Mouse (Mus musculus) cerebellum, postnatal 4 days (tissue): Measurements from ENCODE around the gene Cmtm2b.
A peak's percentile ranks its signal among the peaks of the same experiment; 100 is the strongest.
"Not testable (repeated sequence)": the region's sequence is repeated elsewhere in the genome, so short reads cannot be mapped to it uniquely, and the experiment has no call there.

Experiments
- DNase-seq, 2 experiments: peaks; one replicate each; pipeline ENCODE4 v3.0.0; 2022; ENCODE audit warnings: low spot score in 2 of 2, mixed read lengths in 1 of 2

Gene Cmtm2b

DNA sequence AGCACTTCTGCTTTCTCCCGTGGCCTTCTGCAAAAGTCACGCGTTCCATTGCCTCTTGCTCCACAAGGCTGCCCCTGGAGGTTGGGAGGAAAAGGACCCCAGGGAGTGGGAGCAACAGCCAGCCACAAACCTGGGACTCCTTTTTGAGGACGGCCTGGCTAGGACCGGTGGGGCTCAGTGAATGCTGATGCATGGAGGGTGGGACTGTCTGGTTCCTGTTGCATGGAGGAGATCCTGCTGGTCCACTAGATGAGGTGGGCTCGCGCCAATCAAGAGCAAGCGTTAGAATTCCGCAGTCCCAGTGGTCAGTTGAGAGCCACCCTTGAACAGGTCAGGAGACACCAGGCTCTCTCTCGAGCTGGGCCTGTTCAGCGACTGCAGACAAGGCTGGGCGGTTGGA lies at the start of gene Cmtm2b:
Gene Cmtm2b (plus strand): TSS at position 301 of the 400 bp plus-strand sequence.
- DNase-seq, result not testable (repeated sequence)

DNA sequence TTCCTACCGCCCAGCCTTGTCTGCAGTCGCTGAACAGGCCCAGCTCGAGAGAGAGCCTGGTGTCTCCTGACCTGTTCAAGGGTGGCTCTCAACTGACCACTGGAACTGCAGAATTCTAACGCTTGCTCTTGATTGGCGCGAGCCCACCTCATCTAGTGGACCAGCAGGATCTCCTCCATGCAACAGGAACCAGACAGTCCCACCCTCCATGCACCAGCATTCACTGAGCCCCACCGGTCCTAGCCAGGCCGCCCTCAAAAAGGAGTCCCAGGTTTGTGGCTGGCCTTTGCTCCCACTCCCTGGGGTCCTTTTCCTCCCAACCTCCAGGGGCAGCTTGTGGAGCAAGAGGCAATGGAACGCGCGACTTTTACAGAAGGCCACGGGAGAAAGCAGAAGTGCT lies 28.9 kb upstream of the Cmtm2b start, which contains the start of gene Cmtm2a:
Gene Cmtm2a (minus strand): TSS at position 101 of the 400 bp plus-strand sequence.
- not testable (repeated sequence) for DNase-seq

DNA sequence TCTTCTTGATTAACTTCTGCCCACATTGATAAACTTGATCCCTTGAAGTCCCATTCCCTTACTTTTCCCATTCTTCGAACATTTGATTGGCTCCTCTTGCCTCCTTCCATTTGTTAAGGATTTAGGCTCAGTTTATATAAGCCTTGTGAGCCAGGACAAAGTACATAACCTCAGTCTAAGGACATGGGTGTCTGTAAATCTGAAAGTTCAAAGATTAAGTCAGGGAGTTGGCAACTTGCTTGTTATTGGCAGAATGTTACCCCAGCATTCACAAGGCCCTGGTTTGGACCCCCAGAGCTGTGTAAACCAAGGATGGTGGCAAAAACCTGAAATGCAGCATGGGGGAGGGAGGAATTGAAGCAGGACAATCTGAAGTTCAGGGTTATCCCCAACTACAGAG lies 27.6 kb upstream of the Cmtm2b start:
- no peak for DNase-seq

DNA sequence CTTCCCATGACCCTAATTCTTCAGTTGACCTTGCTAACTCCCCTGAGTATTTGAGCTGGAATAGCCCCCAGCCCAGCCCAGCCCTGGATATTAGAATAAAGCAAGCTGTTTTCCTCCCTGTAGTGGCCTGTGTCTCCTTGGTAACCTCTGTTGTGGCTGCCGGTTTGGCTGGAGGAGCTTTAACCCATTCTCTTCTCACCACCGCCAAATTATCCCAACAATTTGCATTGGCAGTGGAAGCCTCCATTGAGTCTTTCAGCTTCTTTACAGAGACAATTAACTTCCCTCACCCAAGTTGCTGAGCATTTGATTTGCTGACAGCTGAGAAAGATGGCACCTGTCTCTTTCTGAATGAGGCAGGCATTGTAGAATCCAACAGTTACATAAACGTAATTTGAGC lies 20.5 kb upstream of the Cmtm2b start:
- peak in 1 of 2 experiments; percentile 21 for DNase-seq

DNA sequence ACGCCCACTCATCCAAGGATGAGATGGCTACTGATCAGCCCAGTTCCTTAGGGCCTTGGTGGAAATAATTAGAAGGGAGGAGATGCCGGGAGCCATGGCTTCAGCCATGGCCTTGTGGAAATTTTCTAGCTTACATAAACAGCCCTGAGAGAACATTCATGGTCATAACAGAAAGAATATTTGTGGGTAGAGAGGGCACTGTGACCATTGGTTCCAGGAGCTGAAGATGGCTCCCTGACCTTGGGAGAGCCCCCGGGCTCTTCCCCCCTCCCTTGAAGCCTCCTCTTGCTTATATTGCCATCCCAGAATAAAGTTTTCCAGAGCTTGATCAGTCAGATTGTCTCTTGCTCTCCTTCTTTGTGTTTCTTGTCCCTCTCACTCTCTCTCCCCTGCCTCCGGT lies 19.5 kb upstream of the Cmtm2b start:
- not testable (repeated sequence) for DNase-seq

DNA sequence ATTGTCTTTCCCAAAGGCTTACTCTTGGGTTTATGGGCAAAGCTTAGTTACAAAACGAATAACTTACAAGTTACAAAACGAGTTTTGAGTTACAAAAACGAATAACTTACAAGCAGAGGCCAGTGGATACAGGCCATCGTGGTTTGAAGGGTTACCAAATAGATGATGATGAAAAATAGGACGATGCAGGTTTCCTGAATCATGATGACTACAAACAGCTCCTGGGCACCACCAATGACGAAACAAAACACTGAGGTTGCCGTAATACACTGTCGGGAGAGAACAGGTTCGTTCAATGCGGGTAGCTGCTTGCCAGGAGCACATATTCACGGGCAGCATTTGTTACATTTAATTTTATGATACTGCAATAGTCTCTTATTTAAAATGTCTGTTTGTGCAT lies 17.1 kb upstream of the Cmtm2b start:
- DNase-seq, result no peak

DNA sequence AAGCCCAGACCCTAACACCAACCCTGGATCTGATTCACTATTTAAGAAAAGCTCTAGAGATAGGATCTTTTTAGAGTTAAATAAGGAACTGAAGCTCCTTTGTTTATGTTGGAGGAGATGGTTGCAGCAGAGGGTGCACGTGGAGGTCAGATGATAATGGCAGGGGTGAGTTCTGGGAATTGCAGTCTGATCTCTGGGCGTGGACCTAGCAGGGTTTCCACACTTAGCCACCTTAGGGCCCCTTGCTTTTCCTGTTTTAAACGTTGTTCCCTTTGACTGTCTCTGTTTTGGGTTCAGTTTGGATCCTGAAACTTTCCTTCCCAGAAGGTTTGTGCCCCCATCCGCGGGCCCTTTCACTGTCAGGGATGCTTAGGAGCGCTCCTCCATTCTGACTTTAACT lies 13.7 kb upstream of the Cmtm2b start:
- not testable (repeated sequence) for DNase-seq

DNA sequence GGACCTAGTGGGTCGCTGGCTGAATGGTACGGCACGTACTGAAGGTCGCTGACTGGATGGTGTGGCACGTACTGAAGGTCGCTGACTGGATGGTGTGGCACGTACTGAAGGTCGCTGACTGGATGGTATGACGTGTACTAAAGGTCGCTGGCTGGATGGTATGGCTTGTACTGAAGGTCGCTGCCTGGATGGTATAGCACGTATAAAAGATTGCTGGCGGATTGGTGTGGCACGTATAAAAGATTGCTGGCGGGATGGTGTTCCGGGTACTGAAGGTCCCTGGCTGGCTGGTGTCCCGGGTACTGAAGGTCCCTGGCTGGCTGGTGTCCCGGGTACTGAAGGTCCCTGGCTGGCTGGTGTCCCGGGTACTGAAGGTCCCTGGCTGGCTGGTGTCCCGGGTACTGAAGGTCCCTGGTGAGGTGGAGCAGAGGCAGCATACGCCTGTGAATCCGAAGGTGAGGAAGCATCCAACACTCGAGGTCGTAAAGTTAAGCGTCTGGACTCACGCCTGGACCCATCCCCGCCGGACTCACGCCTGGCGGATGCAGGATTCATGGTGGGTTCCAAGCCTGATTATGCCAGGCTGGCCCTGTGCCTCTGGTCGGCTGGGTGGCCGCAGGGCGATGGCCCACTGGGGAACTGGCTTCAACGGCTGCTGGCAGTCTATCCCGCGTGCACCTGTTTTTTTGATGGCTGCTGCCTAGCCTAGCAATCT lies 12.4 kb upstream of the Cmtm2b start, which contains the start of the genes Gm45711 and Cmtm1:
Gene Gm45711 (minus strand): TSS at position 641 of the 715 bp plus-strand sequence.
Gene Cmtm1 (minus strand): TSS at position 705 of the 715 bp plus-strand sequence.
- peak in 1 of 2 experiments; percentile 68 for DNase-seq

DNA sequence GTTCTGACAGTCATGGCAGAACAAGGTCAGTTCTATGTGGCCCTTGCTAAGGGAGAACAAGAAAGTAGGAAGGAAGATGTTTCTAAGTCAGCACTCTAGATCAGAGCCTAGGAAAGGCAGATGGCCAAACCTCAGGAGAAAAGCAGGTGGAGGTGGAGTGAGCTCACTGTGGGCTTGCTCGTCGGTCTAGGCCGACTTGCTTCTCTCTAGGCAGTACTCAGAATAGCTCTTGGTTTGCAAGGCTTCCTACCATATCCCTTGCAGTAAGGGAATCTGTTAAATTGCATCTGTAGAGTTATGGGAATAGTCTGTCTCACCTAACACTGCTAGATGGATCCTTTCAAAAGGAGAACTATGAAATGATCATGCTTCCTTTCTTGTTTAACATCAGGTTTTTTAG lies 10.0 kb upstream of the Cmtm2b start:
- not testable (repeated sequence) for DNase-seq

DNA sequence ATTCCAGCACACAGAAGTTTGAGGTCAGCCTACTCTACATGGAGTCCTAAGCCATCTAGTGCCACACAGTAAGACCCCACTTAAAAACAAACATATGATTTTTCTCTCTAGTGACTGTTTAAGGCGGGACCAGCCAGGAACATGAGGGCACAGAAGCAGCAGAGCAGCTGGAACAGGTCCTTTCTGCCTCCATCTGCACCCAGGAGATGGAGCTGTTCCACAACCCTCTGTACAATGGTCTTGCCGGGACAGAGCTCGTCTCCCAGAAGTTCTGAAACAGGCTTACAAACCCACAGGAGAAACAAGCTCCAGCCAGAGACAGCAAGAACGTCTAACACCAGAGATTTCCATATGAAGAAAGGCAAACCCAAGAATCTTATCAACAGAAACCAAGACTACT lies 8.7 kb upstream of the Cmtm2b start:
- peak in 1 of 2 experiments; percentile 8 for DNase-seq

DNA sequence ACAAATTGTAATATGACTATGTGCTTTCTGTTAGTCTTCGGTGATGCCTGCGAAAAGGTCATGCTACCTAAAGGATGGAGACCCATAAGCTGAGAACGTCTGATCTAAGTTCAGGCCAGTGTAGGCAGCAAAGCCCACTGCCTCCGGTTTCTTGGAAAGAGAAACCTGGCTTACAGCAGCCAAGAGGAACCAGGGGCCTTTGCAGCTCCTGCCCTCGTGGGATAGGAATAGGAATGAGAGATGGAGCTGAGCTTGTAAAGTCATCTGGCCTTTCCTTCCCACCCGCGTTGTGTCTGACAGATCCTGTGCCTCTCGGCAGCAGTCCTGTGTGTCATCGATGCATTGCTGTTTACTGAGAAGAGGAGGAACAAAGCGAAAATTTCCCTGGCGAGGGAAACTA lies 763 bp upstream of the Cmtm2b start, which contains the start of gene Gm11020:
Gene Gm11020 (plus strand): TSS at position 301 of the 400 bp plus-strand sequence.
- DNase-seq, result not testable (repeated sequence)

DNA sequence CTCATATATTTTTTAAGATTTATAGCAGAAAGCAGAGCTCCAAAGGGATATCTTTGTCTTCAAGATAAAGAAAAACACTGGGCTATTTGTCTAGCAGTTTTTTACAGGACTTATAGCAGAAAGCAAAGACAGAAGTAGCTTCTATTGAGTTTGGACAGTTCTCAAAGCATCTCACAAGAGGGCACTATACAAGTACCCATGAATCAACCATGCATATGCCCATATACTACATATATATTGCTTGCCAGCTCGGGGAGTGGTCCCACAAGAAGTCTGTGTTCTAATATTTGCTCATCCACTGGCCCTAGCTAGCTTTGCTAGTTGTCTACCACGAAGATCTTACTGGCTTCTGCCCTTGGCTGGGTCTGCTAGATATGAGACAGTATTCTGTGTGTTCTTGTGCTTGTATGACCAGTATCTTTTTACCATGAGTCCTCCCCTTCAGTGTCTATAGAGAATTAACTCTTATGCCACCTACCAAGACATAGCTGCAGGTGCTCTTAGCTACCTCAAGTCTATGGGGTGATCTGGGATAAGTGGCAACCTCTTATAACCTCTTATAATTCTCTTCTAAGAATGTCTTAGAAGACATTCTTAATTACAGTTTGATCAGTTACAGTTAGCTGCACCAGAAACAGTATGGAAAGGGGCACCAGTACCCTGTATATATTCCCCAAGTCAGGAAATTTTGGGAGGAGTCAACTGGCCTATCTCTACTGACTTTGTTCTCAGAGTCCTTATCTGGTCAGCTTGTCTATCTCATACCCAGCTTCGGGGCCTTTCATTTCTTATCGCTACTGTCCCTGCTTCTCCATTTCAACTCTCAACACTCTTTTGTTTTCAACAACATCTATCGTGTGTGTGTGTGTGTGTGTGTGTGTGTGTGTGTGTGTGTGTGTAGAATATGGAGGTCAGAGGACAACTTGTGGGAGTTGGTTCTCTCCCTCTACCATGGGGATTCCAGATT lies 10.9 kb downstream of the Cmtm2b start:
- DNase-seq, result no peak

DNA sequence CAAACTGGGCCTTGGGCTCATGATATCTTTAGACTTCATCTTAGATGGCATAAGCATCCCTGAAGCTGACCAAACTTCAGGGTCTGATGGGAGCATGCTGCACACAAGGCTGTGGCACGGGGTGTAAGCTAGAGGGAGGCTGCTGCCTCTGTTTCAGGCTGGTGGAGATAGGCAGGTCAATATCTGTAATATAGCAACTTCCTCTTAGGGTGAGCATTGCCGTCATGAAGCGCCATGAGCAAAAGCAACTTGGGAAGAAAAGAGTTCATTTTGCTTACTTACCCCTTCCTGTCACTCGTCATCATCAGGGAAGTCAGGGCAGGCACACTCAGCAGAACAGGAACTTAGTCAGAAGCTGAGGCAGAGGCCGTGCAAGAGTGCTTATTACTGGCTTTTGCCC lies 11.8 kb downstream of the Cmtm2b start:
- DNase-seq, result no peak

DNA sequence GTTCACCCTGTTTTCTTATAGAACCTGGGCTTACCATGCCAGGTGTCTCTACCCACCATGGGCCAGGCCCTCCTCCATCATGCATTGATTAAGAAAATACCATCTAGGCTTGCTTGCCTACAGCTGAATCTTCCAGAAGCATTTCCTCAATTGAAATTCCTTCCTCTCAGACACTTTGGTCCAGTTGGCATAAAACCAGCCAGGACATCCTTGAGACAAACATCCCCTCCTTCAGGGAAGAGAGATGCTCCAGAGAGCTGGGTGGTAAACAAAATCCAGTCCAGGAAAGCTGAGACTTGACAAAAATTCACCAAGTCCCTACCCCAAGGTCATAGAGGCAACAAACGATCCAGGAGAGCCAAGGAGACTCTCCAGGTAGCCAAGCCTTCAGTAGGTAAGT lies 12.2 kb downstream of the Cmtm2b start:
- DNase-seq, result no peak

DNA sequence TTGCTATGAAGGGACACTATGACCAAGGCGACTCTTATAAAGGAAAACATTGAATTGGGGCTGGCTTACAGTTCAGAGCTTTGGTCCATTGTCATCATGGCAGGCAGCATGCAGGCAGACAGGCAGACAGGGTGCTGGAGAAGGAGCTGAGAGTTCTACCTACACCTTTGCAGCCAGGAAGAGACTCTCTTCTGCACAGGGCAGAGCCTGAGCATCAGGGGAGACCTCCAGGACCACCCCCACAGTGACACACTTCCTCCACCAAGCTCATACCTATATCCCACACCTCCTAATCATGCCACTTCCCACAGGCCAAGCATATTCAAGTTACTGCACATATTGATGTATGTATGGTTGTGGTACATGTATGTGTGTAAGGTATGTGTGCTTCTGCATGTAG lies 14.8 kb downstream of the Cmtm2b start:
- no peak for DNase-seq

DNA sequence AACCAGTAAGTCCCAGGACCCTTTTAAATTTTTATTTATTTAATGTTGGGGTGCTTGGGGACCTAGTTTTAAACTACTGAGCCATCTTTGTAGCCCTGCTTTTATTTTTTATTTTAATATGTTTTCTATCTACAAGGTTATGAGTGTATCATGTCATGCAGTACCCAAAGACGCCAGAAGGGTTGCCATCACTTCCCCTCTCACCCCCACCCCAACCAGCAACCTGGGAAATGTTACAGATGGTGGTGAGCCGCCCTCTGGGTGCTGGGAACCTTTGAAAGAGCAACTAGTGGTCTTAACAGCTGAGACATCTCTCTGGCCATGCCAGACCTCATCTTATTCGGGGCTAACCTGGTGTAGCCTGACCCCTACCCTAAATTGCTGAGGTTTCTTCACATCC lies 15.9 kb downstream of the Cmtm2b start:
- no peak for DNase-seq

DNA sequence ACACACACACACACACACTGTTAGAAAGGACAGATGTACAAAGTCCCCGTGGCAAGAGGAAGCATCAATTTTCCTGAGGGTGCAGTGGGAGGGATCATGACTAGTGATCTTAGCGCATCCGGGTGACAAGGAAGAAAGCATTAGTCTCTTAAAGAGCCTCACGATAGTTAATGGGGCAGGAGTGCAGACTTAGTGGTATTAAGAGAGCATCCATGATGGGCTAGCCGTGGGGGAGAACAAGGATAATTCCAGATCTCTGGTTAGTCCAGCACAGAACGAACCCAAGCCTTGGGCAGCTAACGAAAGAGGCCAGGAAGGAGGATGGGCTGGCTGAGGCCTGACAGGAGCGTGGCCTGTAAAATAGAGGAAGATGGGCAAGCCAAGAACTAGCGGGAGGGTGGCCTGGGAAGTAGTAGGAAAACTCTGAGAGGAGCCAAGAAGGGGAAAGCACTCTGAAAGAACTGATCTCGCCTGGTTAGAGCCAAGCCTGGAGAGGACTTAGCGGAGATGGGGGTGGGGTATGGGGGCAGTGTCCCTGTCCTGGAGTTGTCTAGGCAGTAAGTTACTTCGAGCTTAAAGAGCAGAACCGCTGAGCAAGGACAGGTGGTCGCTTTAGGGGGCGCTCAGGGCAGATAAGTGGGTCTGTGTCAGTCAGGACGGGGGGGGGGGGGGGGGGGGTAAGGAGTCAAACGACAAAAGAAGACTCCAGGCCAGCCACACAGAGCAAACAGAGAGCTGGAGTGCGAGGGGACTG lies 17.4 kb downstream of the Cmtm2b start, which contains the start of gene Cmtm3:
Gene Cmtm3 (plus strand): TSS at position 182 of the 754 bp plus-strand sequence.
- no peak for DNase-seq

DNA sequence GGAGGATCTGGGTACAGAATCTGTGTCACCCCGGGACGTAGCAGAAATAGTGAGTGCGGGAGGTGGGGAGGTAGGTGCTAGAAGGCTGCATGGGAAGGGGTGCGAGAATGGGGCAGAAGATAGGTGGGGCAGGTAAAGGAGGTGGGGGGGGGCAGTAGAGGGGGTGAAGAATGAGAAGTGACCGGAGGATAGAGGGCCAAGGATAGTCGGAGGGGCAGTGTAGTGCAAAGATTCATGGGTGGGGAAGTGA lies 17.9 kb downstream of the Cmtm2b start:
- no peak for DNase-seq

DNA sequence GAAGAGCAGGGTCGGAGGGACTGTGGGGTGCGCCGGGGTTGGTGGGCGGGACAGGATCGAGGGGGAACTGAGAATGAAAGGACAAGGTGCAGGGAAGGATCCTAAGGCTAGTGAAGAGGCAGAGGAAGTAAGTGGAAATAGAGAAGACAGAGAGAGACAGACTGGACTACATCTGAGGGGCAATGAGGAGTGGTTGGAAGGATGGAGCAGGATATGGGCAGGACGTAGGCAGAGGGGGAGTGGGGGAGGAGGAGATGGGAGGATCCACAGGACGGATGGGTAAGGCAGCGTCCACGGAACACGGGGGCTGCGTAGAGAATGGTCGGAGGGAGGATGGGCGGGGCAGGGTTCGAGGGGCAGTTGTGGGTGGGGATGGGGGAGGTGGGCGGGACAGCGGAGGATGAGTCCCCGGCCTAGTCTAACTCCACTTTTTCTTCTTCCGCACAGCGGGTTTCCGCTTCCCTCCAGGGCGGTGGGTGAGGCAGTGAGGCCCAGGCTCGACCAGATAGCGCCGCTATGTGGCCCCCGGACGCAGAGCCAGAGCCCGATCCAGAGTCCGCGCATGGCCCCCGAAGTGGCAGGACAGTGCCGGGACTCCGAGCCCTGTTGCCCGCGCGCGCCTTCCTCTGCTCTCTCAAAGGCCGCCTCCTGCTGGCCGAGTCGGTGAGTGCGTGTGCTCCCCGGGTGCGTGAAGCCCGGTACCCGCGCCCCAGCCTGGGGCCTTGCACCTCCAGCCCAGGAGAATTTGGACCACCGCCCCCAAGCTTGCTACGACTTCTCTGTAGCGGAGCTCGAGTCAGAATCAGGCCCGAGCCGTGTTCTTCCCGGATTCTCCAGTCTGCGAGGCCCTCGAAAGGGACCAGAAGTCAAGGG lies 18.4 kb downstream of the Cmtm2b start:
- DNase-seq, result peak; percentile 48 to 76

DNA sequence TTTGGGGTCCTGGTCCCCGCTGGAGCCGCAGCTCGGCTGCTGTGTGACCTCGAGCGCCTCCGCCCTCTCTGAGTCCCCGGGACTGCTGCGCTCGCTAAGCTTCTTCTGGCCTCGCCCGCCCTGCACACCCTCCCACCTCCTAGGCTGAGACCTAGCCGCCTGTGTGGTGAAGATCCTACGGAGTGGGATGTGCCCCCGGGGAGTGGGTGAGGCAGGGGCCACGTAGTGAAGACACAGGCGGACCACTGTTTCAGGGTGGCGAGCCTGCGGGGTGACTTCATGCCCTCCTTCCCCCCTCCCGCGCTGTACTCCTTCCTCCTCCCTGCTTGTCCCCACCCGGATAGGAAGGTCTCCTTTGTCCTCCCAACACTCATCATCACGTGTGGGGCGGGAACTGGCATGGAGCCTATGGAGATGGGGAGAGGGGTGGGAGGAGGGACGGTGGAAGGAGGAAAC lies 19.1 kb downstream of the Cmtm2b start:
- DNase-seq, result peak; percentile 30 to 58

DNA sequence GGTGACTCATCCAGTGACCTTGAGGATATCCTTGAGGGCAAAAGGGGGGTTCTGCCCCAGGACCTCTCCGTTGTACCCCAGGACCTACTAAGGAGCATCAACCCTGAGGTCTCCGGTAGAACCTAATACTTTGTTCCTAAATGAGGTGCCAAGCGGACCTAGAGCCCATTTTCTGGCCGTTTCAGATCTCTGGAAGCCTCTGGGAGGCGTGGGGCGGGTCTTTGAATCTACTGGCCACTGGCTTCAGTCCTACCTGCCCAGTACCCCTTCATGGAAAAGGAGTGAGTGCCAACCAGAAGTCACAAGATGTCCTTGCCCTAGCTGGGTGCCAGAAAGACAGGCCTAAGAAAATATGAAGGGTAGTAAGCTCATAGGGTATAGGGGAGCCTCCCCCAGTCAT lies 19.6 kb downstream of the Cmtm2b start:
- no peak for DNase-seq
